Mouse (Mus musculus): ENCODE data around the gene Phex. TPM values are rescaled to one million over a fixed set of nuclear protein-coding genes. Genes with fewer than 3 reads are reported as not detected.
A peak's percentile ranks its signal among the peaks of the same experiment; 100 is the strongest.

The Phex gene
- total RNA-seq, 1 experiment = 0.36 TPM

DNA sequence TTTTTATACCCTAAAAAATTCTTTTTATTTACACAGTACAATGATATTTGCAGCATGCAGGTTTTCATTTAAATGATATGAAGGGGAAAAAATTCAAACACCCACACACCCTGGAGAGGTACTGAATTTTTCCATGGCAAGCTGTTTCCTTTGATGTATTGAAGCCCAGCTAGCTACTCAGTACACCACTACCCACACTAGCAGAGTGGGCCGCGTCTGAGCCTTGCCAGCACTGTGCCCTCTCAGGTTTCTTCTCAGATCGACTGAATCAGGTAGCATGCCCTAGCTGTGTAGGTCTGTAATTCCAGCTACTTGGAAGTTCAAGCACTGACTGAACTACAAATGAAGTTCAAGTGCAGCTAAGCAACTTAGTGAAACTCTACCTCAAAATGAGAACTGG lies 26.7 kb downstream of the Phex start:
- H3K4me3 ChIP-seq (ENCODE audit: insufficient read depth in 1 of 2, low read depth in 1 of 2, low read length in 2 of 2, poor library complexity in 1 of 2, severe bottlenecking in 1 of 2) = no peak overlapping the region
- no peaks in the 10 kb centered on the region for H3K4me1 ChIP-seq (ENCODE audit: control insufficient read depth in 2 of 2, insufficient read depth in 2 of 2, low read length in 2 of 2, poor library complexity in 1 of 2)
- no peak for DNase-seq (ENCODE audit: low read depth, low spot score)
- H3K9me3 ChIP-seq (ENCODE audit: control insufficient read depth, insufficient read depth, low read depth, low read length) = no peaks in the 10 kb centered on the region
- no peak overlapping the region for H3K9ac ChIP-seq (ENCODE audit: insufficient read depth, low read depth, low read length, poor library complexity, severe bottlenecking)
- TF ChIP-seq CHD2 (IDR thresholded peaks at IDR 0.05; ENCODE audit: low read depth, low read length) (no peak), HCFC1 (IDR thresholded peaks at IDR 0.05; ENCODE audit: borderline replicate concordance, insufficient read depth, low read length) (no peak), MAFK (IDR thresholded peaks at IDR 0.05; ENCODE audit: insufficient read depth, low read depth, low read length) (no peak)
- in situ Hi-C loops (cut with MboI; ENCODE audit: low sequenced_read_pairs in 2 of 2, unreplicated experiment in 2 of 2) = no loop called here
- no peaks in the 10 kb centered on the region for H3K36me3 ChIP-seq (ENCODE audit: control insufficient read depth, insufficient read depth, low read length, poor library complexity, severe bottlenecking)
- no peak overlapping the region for H3K27ac ChIP-seq (ENCODE audit: insufficient read depth, low read depth, low read length, poor library complexity, severe bottlenecking)

DNA sequence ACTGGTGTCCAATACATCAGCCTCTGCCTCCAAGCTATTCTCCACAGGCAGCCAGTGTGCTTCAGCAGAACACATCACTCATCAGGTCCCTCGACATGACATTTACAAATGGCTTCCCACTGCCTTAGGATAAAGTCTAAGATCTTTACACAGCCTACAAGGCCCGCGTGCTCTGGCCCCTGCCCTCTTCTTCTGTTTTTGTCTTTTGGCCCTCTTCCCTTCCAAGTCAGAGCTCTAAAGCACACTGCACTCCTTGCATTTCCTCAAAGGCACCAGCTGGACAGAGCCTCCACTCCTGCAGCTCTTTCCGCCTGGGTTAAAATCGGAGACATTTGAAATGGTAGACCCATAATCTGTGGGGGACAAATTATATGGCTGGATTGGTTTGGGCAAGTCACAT lies 28.1 kb downstream of the Phex start:
- TF ChIP-seq CHD2 (IDR thresholded peaks at IDR 0.05; ENCODE audit: low read depth, low read length) (no peak), MAFK (IDR thresholded peaks at IDR 0.05; ENCODE audit: insufficient read depth, low read depth, low read length) (no peak), ZC3H11A (IDR thresholded peaks at IDR 0.05; ENCODE audit: borderline replicate concordance, low read depth, low read length) (no peak)

DNA sequence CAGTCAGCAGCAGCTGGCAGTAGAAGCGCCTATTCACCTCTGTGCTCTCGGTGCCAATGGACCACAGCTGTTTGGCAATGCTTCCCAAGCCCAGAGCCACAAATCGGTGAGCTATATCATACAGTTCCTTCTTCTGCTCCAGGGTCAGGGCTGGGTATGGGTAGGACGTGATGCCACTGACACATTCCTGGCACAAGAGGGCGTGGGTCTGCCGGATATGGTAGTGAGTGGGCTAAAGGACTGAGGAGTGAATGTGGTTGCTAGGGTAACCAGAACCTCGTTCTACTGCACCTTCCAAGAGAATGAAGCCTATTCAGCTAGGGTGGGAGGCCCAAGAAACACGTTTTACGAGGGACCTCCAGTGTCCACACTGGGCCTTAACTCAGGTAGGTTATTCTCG lies 36.3 kb downstream of the Phex start:
- in situ Hi-C loops (cut with MboI; ENCODE audit: low sequenced_read_pairs in 2 of 2, unreplicated experiment in 2 of 2) = no loop called here
- H3K9me3 ChIP-seq (ENCODE audit: control insufficient read depth, insufficient read depth, low read depth, low read length) = no peaks in the 10 kb centered on the region
- no peaks in the 10 kb centered on the region for H3K36me3 ChIP-seq (ENCODE audit: control insufficient read depth, insufficient read depth, low read length, poor library complexity, severe bottlenecking)
- DNase-seq (ENCODE audit: low read depth, low spot score) = peak; percentile 39
- no peaks in the 10 kb centered on the region for H3K4me1 ChIP-seq (ENCODE audit: control insufficient read depth in 2 of 2, insufficient read depth in 2 of 2, low read length in 2 of 2, poor library complexity in 1 of 2)
- H3K9ac ChIP-seq (ENCODE audit: insufficient read depth, low read depth, low read length, poor library complexity, severe bottlenecking) = no peak overlapping the region
- no peak for TF ChIP-seq ZNF384 (IDR thresholded peaks at IDR 0.05; ENCODE audit: low read depth, low read length)
- no peak for TF ChIP-seq HCFC1 (IDR thresholded peaks at IDR 0.05; ENCODE audit: borderline replicate concordance, insufficient read depth, low read length)
- H3K27ac ChIP-seq (ENCODE audit: insufficient read depth, low read depth, low read length, poor library complexity, severe bottlenecking) = no peak overlapping the region
- H3K4me3 ChIP-seq (ENCODE audit: insufficient read depth in 1 of 2, low read depth in 1 of 2, low read length in 2 of 2, poor library complexity in 1 of 2, severe bottlenecking in 1 of 2) = no peak overlapping the region

More for the DNA sequence above, 28.1 kb downstream of the Phex start:
- DNase-seq (ENCODE audit: low read depth, low spot score) = no peak
- no peaks in the 10 kb centered on the region for H3K4me1 ChIP-seq (ENCODE audit: control insufficient read depth in 2 of 2, insufficient read depth in 2 of 2, low read length in 2 of 2, poor library complexity in 1 of 2)
- no peaks in the 10 kb centered on the region for H3K36me3 ChIP-seq (ENCODE audit: control insufficient read depth, insufficient read depth, low read length, poor library complexity, severe bottlenecking)
- H3K4me3 ChIP-seq (ENCODE audit: insufficient read depth in 1 of 2, low read depth in 1 of 2, low read length in 2 of 2, poor library complexity in 1 of 2, severe bottlenecking in 1 of 2) = no peak overlapping the region
- H3K27ac ChIP-seq (ENCODE audit: insufficient read depth, low read depth, low read length, poor library complexity, severe bottlenecking) = no peak overlapping the region
- in situ Hi-C loops (cut with MboI; ENCODE audit: low sequenced_read_pairs in 2 of 2, unreplicated experiment in 2 of 2) = no loop called here
- no peaks in the 10 kb centered on the region for H3K9me3 ChIP-seq (ENCODE audit: control insufficient read depth, insufficient read depth, low read depth, low read length)
- H3K9ac ChIP-seq (ENCODE audit: insufficient read depth, low read depth, low read length, poor library complexity, severe bottlenecking) = no peak overlapping the region

DNA sequence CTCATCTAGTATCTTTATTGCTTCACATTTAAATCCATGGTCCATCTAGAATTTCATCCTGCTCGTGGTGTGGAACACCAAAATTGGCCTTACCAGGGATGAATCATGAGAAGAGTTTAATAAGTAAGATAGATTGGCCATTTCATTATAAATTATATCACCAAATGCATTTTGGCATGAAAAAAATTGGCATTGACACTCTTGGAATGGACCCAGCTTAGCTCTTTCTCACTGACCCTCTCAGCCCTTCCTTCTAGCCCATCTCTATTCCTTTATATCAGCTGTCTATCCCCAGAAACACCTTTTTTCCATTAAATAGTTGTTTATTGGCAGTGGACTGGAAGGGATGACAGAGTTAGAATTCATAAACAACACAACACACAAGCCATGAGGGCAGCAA lies 37.7 kb downstream of the Phex start:
- DNase-seq (ENCODE audit: low read depth, low spot score) = no peak
- H3K27ac ChIP-seq (ENCODE audit: insufficient read depth, low read depth, low read length, poor library complexity, severe bottlenecking) = no peak overlapping the region
- H3K4me1 ChIP-seq (ENCODE audit: control insufficient read depth in 2 of 2, insufficient read depth in 2 of 2, low read length in 2 of 2, poor library complexity in 1 of 2) = no peaks in the 10 kb centered on the region
- H3K4me3 ChIP-seq (ENCODE audit: insufficient read depth in 1 of 2, low read depth in 1 of 2, low read length in 2 of 2, poor library complexity in 1 of 2, severe bottlenecking in 1 of 2) = no peak overlapping the region
- in situ Hi-C loops (cut with MboI; ENCODE audit: low sequenced_read_pairs in 2 of 2, unreplicated experiment in 2 of 2) = no loop called here
- TF ChIP-seq CHD2 (IDR thresholded peaks at IDR 0.05; ENCODE audit: low read depth, low read length) (no peak), MAFK (IDR thresholded peaks at IDR 0.05; ENCODE audit: insufficient read depth, low read depth, low read length) (no peak)
- H3K9ac ChIP-seq (ENCODE audit: insufficient read depth, low read depth, low read length, poor library complexity, severe bottlenecking) = no peak overlapping the region
- no peaks in the 10 kb centered on the region for H3K36me3 ChIP-seq (ENCODE audit: control insufficient read depth, insufficient read depth, low read length, poor library complexity, severe bottlenecking)
- H3K9me3 ChIP-seq (ENCODE audit: control insufficient read depth, insufficient read depth, low read depth, low read length) = no peaks in the 10 kb centered on the region

DNA sequence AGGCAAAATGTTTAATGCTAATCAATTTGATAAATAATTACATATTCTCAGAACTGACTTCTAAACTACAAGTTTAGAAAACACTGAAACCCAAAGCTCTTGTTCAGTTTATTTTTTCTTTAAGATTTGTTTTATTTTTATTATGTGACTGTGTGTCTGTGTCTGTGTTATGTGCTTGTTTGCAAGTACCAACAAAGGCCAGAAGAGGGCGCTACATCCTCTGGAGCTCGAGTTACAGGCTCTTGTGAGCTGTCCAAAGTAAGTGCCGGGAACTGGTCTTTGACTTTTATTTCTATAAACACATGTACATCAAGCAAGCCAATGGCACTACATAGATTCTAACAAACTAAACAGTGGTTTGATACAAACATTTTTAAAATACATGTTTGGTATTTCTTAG lies 41.2 kb downstream of the Phex start:
- H3K36me3 ChIP-seq (ENCODE audit: control insufficient read depth, insufficient read depth, low read length, poor library complexity, severe bottlenecking) = no peaks in the 10 kb centered on the region
- H3K9me3 ChIP-seq (ENCODE audit: control insufficient read depth, insufficient read depth, low read depth, low read length) = no peaks in the 10 kb centered on the region
- H3K27ac ChIP-seq (ENCODE audit: insufficient read depth, low read depth, low read length, poor library complexity, severe bottlenecking) = no peak overlapping the region
- DNase-seq (ENCODE audit: low read depth, low spot score) = peak; percentile 19
- no peak overlapping the region for H3K9ac ChIP-seq (ENCODE audit: insufficient read depth, low read depth, low read length, poor library complexity, severe bottlenecking)
- H3K4me1 ChIP-seq (ENCODE audit: control insufficient read depth in 2 of 2, insufficient read depth in 2 of 2, low read length in 2 of 2, poor library complexity in 1 of 2) = no peaks in the 10 kb centered on the region
- H3K4me3 ChIP-seq (ENCODE audit: insufficient read depth in 1 of 2, low read depth in 1 of 2, low read length in 2 of 2, poor library complexity in 1 of 2, severe bottlenecking in 1 of 2) = no peak overlapping the region
- in situ Hi-C loops (cut with MboI; ENCODE audit: low sequenced_read_pairs in 2 of 2, unreplicated experiment in 2 of 2) = no loop called here
- TF ChIP-seq ZC3H11A (IDR thresholded peaks at IDR 0.05; ENCODE audit: borderline replicate concordance, low read depth, low read length) (no peak), HCFC1 (IDR thresholded peaks at IDR 0.05; ENCODE audit: borderline replicate concordance, insufficient read depth, low read length) (no peak), MAFK (IDR thresholded peaks at IDR 0.05; ENCODE audit: insufficient read depth, low read depth, low read length) (no peak), CHD2 (IDR thresholded peaks at IDR 0.05; ENCODE audit: low read depth, low read length) (no peak), ZNF384 (IDR thresholded peaks at IDR 0.05; ENCODE audit: low read depth, low read length) (no peak)
